Mouse (Mus musculus) brain, embryonic 14.5 days (tissue): ENCODE measurements around the gene Ccdc142.

ENCODE experiments used
- CTCF ChIP-seq: fragments of 200-500 bp; IDR thresholded peaks from 2 replicates; pipeline ENCODE4 v1.5.1; 2012; ENCODE audit warnings: inconsistent platforms, mild to moderate bottlenecking, moderate library complexity, borderline replicate concordance; ENCODE audit not compliant: insufficient read depth, insufficient read length; ENCODE audit errors: extremely low read depth
- POLR2A ChIP-seq: fragments of 200-500 bp; IDR thresholded peaks from 2 replicates; pipeline ENCODE4 v1.6.1; 2012; ENCODE audit warnings: mild to moderate bottlenecking, inconsistent platforms, borderline replicate concordance; ENCODE audit not compliant: poor library complexity, insufficient read depth, insufficient read length, severe bottlenecking; ENCODE audit errors: extremely low read depth

- no peak for TF ChIP-seq CTCF
- TF ChIP-seq POLR2A: no peak
These were observed 35.0 kb upstream of the Ccdc142 start for GRCm38 (mm10) chr6:83066441-83066840.
